Mouse (Mus musculus): ENCODE data around the gene Vstm2a. TPM values are rescaled to one million over a fixed set of nuclear protein-coding genes. Genes with fewer than 3 reads are reported as not detected.

Vstm2a gene
- polyA plus RNA-seq (2014; fragmentation: Nextera tagmentation; extraction: Ambion mirVana): 2.3 and 3.2 TPM in 2 replicates

- peak; percentile 77 for ATAC-seq (replicated peaks; ENCODE audit: insufficient number of reproducible peaks, low FRiP score, low TSS enrichment, low read depth)
- peak within 1 kb of the TSS; percentile 14; the same call in 1 of the 2 replicates for H3K9ac ChIP-seq (replicated peaks; ENCODE audit: low read length)
- H3K27ac ChIP-seq (replicated peaks; ENCODE audit: low read depth, low read length): no peak within 1 kb of the TSS
- H3K36me3 ChIP-seq (replicated peaks; ENCODE audit: control insufficient read depth, insufficient read depth, low read depth, low read length): no peaks in the 10 kb centered on the region
- no peaks in the 10 kb centered on the region for H3K9me3 ChIP-seq (replicated peaks; ENCODE audit: control insufficient read depth, low read length)
- peak within 1 kb of the TSS; percentile 49 for H3K4me3 ChIP-seq (ENCODE audit: low read depth, low read length)
- peak; percentile 61 for DNase-seq (ENCODE audit: low spot score)
- under 1% methylated on average over 44 of the region's 44 CpGs for WGBS
- no peaks in the 10 kb centered on the region for H3K4me1 ChIP-seq (ENCODE audit: control insufficient read depth, insufficient read depth, low read length)
- H3K4me2 ChIP-seq (ENCODE audit: low read depth, low read length): peak within 1 kb of the TSS; percentile 86
- H3K27me3 ChIP-seq (ENCODE audit: control insufficient read depth, insufficient read depth, low read length): peaks cover 28% of the 10 kb centered on the region
These were observed at the start of gene Vstm2a for GRCm38 (mm10) chr11:16257473-16257921. Vstm2a (plus strand) TSS chr11:16257724.

GRCm38 (mm10) chr11:16257011-16257410 lies 513 bp upstream of the Vstm2a start:
- H3K4me1 ChIP-seq (ENCODE audit: control insufficient read depth, insufficient read depth, low read length): no peaks in the 10 kb centered on the region
- H3K4me2 ChIP-seq (ENCODE audit: low read depth, low read length): peak overlapping the region; percentile 86
- 33% methylated on average over 7 of the region's 7 CpGs for WGBS
- no peaks in the 10 kb centered on the region for H3K36me3 ChIP-seq (replicated peaks; ENCODE audit: control insufficient read depth, insufficient read depth, low read depth, low read length)
- H3K9ac ChIP-seq (replicated peaks; ENCODE audit: low read length): peak overlapping the region; percentile 14; the same call in 1 of the 2 replicates
- DNase-seq (ENCODE audit: low spot score) (no peak), ATAC-seq (replicated peaks; ENCODE audit: insufficient number of reproducible peaks, low FRiP score, low TSS enrichment, low read depth) (no peak)
- H3K4me3 ChIP-seq (ENCODE audit: low read depth, low read length): peak overlapping the region; percentile 49
- H3K27me3 ChIP-seq (ENCODE audit: control insufficient read depth, insufficient read depth, low read length): peaks cover 28% of the 10 kb centered on the region
- no peaks in the 10 kb centered on the region for H3K9me3 ChIP-seq (replicated peaks; ENCODE audit: control insufficient read depth, low read length)
- no peak overlapping the region for H3K27ac ChIP-seq (replicated peaks; ENCODE audit: low read depth, low read length)

DNA sequence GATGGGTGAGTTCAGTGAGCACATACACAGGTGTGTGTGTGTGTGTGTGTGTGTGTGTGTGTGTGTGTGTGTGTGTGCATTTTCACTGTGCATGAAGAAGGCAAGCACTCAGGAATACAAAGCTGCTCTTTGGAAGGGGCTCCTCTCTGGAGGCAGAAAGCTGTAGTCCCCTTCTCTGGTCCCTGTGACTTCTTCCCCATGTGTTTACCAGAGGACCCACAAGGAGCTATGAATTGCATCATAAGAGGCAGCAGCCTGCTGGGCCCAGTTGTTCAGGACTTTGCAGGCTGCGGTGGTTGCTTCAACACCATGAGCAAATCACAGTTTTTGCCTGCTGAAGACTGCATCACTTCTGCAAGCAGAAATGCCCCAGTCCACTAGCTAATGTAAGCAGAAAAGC lies 776 bp downstream of the Vstm2a start:
- H3K4me3 ChIP-seq (ENCODE audit: low read depth, low read length): no peak overlapping the region
- H3K9me3 ChIP-seq (replicated peaks; ENCODE audit: control insufficient read depth, low read length): no peaks in the 10 kb centered on the region
- DNase-seq (ENCODE audit: low spot score): no peak
- 36% methylated on average over 1 of the region's 1 CpGs for WGBS
- ATAC-seq (replicated peaks; ENCODE audit: insufficient number of reproducible peaks, low FRiP score, low TSS enrichment, low read depth): no peak
- no peaks in the 10 kb centered on the region for H3K4me1 ChIP-seq (ENCODE audit: control insufficient read depth, insufficient read depth, low read length)
- peaks cover 28% of the 10 kb centered on the region for H3K27me3 ChIP-seq (ENCODE audit: control insufficient read depth, insufficient read depth, low read length)
- H3K4me2 ChIP-seq (ENCODE audit: low read depth, low read length): no peak overlapping the region
- no peak overlapping the region for H3K27ac ChIP-seq (replicated peaks; ENCODE audit: low read depth, low read length)
- H3K9ac ChIP-seq (replicated peaks; ENCODE audit: low read length): no peak overlapping the region
- no peaks in the 10 kb centered on the region for H3K36me3 ChIP-seq (replicated peaks; ENCODE audit: control insufficient read depth, insufficient read depth, low read depth, low read length)

DNA sequence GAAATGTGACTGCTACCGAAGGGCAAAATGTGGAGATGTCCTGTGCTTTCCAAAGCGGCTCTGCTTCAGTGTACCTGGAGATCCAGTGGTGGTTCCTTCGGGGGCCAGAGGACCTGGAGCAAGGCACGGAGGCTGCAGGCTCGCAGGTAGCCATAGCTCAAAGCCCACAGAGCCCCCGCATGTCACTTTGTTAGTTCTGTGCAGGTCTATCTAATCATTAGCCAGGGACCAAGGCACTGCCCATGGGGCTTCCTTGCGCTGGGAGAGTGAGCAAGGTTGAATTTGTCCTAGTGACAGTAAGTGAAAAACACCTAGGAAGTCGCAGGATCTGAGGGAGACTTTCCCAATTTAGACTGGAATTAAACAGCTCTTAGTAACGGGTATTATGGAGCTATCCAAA lies 2.4 kb downstream of the Vstm2a start:
- DNase-seq (ENCODE audit: low spot score): peak; percentile 1
- peaks cover 28% of the 10 kb centered on the region for H3K27me3 ChIP-seq (ENCODE audit: control insufficient read depth, insufficient read depth, low read length)
- no peak overlapping the region for H3K4me2 ChIP-seq (ENCODE audit: low read depth, low read length)

GRCm38 (mm10) chr11:16260764-16261578 lies 3.4 kb downstream of the Vstm2a start:
- peak overlapping the region; percentile 47 for H3K9ac ChIP-seq (replicated peaks; ENCODE audit: low read length)
- DNase-seq (ENCODE audit: low spot score): peak; percentile 84
- no peak overlapping the region for H3K27ac ChIP-seq (replicated peaks; ENCODE audit: low read depth, low read length)
- WGBS: under 1% methylated on average over 40 of the region's 40 CpGs
- ATAC-seq (replicated peaks; ENCODE audit: insufficient number of reproducible peaks, low FRiP score, low TSS enrichment, low read depth): peak; percentile 64
- H3K27me3 ChIP-seq (ENCODE audit: control insufficient read depth, insufficient read depth, low read length): peaks cover 28% of the 10 kb centered on the region
- H3K4me2 ChIP-seq (ENCODE audit: low read depth, low read length): peak overlapping the region; percentile 85
- peak overlapping the region; percentile 39 for H3K4me3 ChIP-seq (ENCODE audit: low read depth, low read length)
- H3K4me1 ChIP-seq (ENCODE audit: control insufficient read depth, insufficient read depth, low read length): no peaks in the 10 kb centered on the region
- H3K9me3 ChIP-seq (replicated peaks; ENCODE audit: control insufficient read depth, low read length): no peaks in the 10 kb centered on the region
- no peaks in the 10 kb centered on the region for H3K36me3 ChIP-seq (replicated peaks; ENCODE audit: control insufficient read depth, insufficient read depth, low read depth, low read length)

More for the DNA sequence above, 2.4 kb downstream of the Vstm2a start:
- Histone ChIP-seq H3K4me3 (ENCODE audit: low read depth, low read length) (no peak overlapping the region), H3K9ac (replicated peaks; ENCODE audit: low read length) (no peak overlapping the region), H3K36me3 (replicated peaks; ENCODE audit: control insufficient read depth, insufficient read depth, low read depth, low read length) (no peaks in the 10 kb centered on the region), H3K4me1 (ENCODE audit: control insufficient read depth, insufficient read depth, low read length) (no peaks in the 10 kb centered on the region), H3K9me3 (replicated peaks; ENCODE audit: control insufficient read depth, low read length) (no peaks in the 10 kb centered on the region), H3K27ac (replicated peaks; ENCODE audit: low read depth, low read length) (no peak overlapping the region)
- no peak for ATAC-seq (replicated peaks; ENCODE audit: insufficient number of reproducible peaks, low FRiP score, low TSS enrichment, low read depth)
- 13% methylated on average over 9 of the region's 9 CpGs for WGBS

DNA sequence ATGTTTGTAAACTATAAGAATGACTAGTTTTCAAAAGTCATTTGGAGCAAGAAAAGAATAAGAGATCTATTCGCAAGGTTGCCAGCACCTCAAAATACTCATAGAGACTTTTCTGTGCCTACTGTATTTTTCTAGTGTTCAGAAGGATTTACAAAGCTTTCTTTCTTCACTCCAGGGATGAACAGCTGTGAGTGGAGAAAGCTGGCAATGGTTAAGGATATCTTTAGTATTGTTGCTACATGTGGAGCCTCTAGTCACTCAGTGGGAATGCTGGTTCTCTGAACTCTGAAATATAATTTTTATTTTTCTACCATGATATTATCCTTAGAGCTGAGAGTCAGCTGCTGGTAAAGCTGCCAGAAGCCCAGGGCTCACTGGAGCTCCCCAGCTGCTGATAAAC lies 10.9 kb downstream of the Vstm2a start:
- 87% methylated on average over 1 of the region's 1 CpGs for WGBS
- DNase-seq (ENCODE audit: low spot score): no peak
- Histone ChIP-seq H3K36me3 (replicated peaks; ENCODE audit: control insufficient read depth, insufficient read depth, low read depth, low read length) (no peaks in the 10 kb centered on the region), H3K4me1 (ENCODE audit: control insufficient read depth, insufficient read depth, low read length) (no peaks in the 10 kb centered on the region), H3K4me2 (ENCODE audit: low read depth, low read length) (no peak overlapping the region), H3K27ac (replicated peaks; ENCODE audit: low read depth, low read length) (no peak overlapping the region), H3K4me3 (ENCODE audit: low read depth, low read length) (no peak overlapping the region), H3K9ac (replicated peaks; ENCODE audit: low read length) (no peak overlapping the region), H3K9me3 (replicated peaks; ENCODE audit: control insufficient read depth, low read length) (no peaks in the 10 kb centered on the region), H3K27me3 (ENCODE audit: control insufficient read depth, insufficient read depth, low read length) (no peaks in the 10 kb centered on the region)
- no peak for ATAC-seq (replicated peaks; ENCODE audit: insufficient number of reproducible peaks, low FRiP score, low TSS enrichment, low read depth)

- Histone ChIP-seq H3K27me3 (ENCODE audit: control insufficient read depth, insufficient read depth, low read length) (no peaks in the 10 kb centered on the region), H3K4me2 (ENCODE audit: low read depth, low read length) (no peak overlapping the region), H3K36me3 (replicated peaks; ENCODE audit: control insufficient read depth, insufficient read depth, low read depth, low read length) (no peaks in the 10 kb centered on the region), H3K4me3 (ENCODE audit: low read depth, low read length) (no peak overlapping the region), H3K9me3 (replicated peaks; ENCODE audit: control insufficient read depth, low read length) (no peaks in the 10 kb centered on the region), H3K9ac (replicated peaks; ENCODE audit: low read length) (no peak overlapping the region), H3K27ac (replicated peaks; ENCODE audit: low read depth, low read length) (no peak overlapping the region), H3K4me1 (ENCODE audit: control insufficient read depth, insufficient read depth, low read length) (no peaks in the 10 kb centered on the region)
- WGBS: 80% methylated on average over 1 of the region's 1 CpGs
- DNase-seq (ENCODE audit: low spot score): no peak
- ATAC-seq (replicated peaks; ENCODE audit: insufficient number of reproducible peaks, low FRiP score, low TSS enrichment, low read depth): no peak
These were observed 32.9 kb downstream of the Vstm2a start for GRCm38 (mm10) chr11:16290381-16290780.

GRCm38 (mm10) chr11:16292960-16293359 lies 35.4 kb downstream of the Vstm2a start:
- no peaks in the 10 kb centered on the region for H3K27me3 ChIP-seq (ENCODE audit: control insufficient read depth, insufficient read depth, low read length)
- DNase-seq (ENCODE audit: low spot score): no peak
- no peak overlapping the region for H3K4me2 ChIP-seq (ENCODE audit: low read depth, low read length)
- no peak overlapping the region for H3K27ac ChIP-seq (replicated peaks; ENCODE audit: low read depth, low read length)
- 80% methylated on average over 4 of the region's 4 CpGs for WGBS
- no peaks in the 10 kb centered on the region for H3K9me3 ChIP-seq (replicated peaks; ENCODE audit: control insufficient read depth, low read length)
- no peak overlapping the region for H3K4me3 ChIP-seq (ENCODE audit: low read depth, low read length)
- H3K9ac ChIP-seq (replicated peaks; ENCODE audit: low read length): no peak overlapping the region
- no peaks in the 10 kb centered on the region for H3K4me1 ChIP-seq (ENCODE audit: control insufficient read depth, insufficient read depth, low read length)
- no peaks in the 10 kb centered on the region for H3K36me3 ChIP-seq (replicated peaks; ENCODE audit: control insufficient read depth, insufficient read depth, low read depth, low read length)
- no peak for ATAC-seq (replicated peaks; ENCODE audit: insufficient number of reproducible peaks, low FRiP score, low TSS enrichment, low read depth)

All from embryonic facial prominence, embryonic 11.5 days (tissue).